Mouse (Mus musculus) liver, embryonic 14 days (tissue): ENCODE data around the gene Kdm8. TPM values are rescaled to one million over a fixed set of nuclear protein-coding genes. Genes with fewer than 3 reads are reported as not detected.

Experiments used
- polyA plus RNA-seq: library from polyadenylated mRNA; depleted of rRNA; stranded (reverse); fragments of >200 nt; gene quantifications from 2 replicates; pipeline ENCODE4 v1.2.3, GENCODE M21; 2012; rRNA removed

The Kdm8 gene
- 5.0 and 6.3 TPM in 2 replicates for polyA plus RNA-seq

GRCm38 (mm10) chr7:125444464-125445401 is at the start of gene Kdm8:
Gene Kdm8, plus strand, starts transcription at chr7:125444676.

DNA sequence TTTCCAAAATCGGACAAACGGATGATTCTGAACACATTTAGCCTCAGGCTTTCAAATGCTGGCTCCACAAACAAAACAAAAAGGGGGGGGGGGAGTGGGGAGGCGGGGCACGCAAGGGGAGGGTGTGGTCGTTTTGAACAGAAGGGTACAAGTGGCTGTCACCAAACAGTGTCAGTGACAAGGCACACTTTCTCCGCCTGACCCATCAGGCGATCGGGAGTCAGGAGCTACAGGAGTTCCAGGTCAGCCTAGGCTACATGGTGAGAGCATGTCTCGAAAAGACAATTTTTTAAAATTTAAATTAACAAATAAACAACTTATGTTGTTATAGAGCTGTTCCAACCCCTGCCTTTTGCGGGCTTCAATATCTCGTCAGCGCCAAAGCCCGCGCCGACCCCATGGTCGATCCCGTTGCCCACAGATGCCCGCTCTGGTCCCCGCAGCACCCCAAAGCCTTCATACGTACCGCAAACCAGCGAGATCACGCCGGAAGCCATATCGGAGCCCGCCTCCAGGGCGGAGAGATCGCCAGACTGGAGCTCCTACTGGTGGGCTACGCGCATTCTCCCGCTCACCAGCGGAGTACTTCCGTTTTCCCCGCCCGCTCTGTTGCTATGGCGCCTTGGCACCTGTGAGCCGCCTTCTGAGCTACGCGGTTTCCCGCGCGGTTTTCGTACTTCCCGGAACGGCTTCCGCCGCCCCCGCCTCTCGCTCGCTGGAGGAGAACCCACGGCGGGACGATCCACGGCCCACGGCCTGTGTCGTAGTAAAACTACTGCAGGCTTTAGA is 46.7 kb downstream of the Kdm8 start, which contains the start of gene Nsmce1:
Gene Nsmce1 (minus strand): TSS at position 650 of the 789 bp plus-strand sequence.

Other genes starting within 250 kb of the Kdm8 start
- gene Nsmce1, start 46.9 kb downstream of the Kdm8 start, polyA plus RNA-seq = 45.1 and 48.8 TPM in 2 replicates
- gene Il4ra, start 107.4 kb downstream of the Kdm8 start, polyA plus RNA-seq = 2.2 and 2.9 TPM in 2 replicates
- gene Il21r, start 158.8 kb downstream of the Kdm8 start, polyA plus RNA-seq = 1.1 and 1.2 TPM in 2 replicates